Mouse (Mus musculus) ES-Bruce4 (cell line): ENCODE data around the gene Cyp26b1. TPM values are rescaled to one million over a fixed set of nuclear protein-coding genes. Genes with fewer than 3 reads are reported as not detected.
"Not testable (repeated sequence)": the region's sequence is repeated elsewhere in the genome, so short reads cannot be mapped to it uniquely, and the experiment has no call there.

Source experiments
- H3K27ac ChIP-seq: 2 replicates; pipeline ENCODE4 v1.5.1; 2012; ENCODE audit warnings: low read length, inconsistent platforms; ENCODE audit not compliant: insufficient read depth
- H3K27me3 ChIP-seq: 2 replicates; pipeline ENCODE4 v1.6.1; 2012; ENCODE audit warnings: mild to moderate bottlenecking, low read length, inconsistent platforms; ENCODE audit not compliant: control insufficient read depth, poor library complexity, insufficient read depth, severe bottlenecking
- H3K36me3 ChIP-seq: 2 replicates; pipeline ENCODE4 v1.6.1; 2012; ENCODE audit warnings: inconsistent platforms, mild to moderate bottlenecking, low read length, moderate library complexity; ENCODE audit not compliant: control insufficient read depth, poor library complexity, insufficient read depth, severe bottlenecking
- H3K4me1 ChIP-seq: one replicate; pipeline ENCODE4 v1.8.1; 2011; ENCODE audit warnings: low read length; ENCODE audit not compliant: control insufficient read depth, insufficient read depth
- H3K4me3 ChIP-seq: 2 replicates; pipeline ENCODE4 v1.5.1; 2011; ENCODE audit warnings: low read depth, mild to moderate bottlenecking, low read length
- H3K9ac ChIP-seq: 2 replicates; pipeline ENCODE4 v1.6.1; 2012; ENCODE audit warnings: low read depth, mild to moderate bottlenecking, inconsistent platforms; ENCODE audit not compliant: poor library complexity, severe bottlenecking
- H3K9me3 ChIP-seq: replicated peaks from 2 replicates; pipeline ENCODE4 v1.6.1; 2012; ENCODE audit warnings: mild to moderate bottlenecking, low read length, inconsistent platforms; ENCODE audit not compliant: control insufficient read depth, poor library complexity, insufficient read depth, severe bottlenecking
- CTCF ChIP-seq: IDR thresholded peaks from one replicate; pipeline ENCODE4 v1.8.1; 2011; ENCODE audit warnings: low read depth, low read length
- EP300 ChIP-seq: IDR thresholded peaks from 2 replicates; pipeline ENCODE4 v1.6.1; 2011; ENCODE audit warnings: low read depth, low read length; ENCODE audit not compliant: insufficient read depth
- POLR2A ChIP-seq: IDR thresholded peaks from one replicate; pipeline ENCODE4 v1.8.1; 2011; ENCODE audit warnings: low read length; ENCODE audit not compliant: insufficient read depth
- polyA plus RNA-seq: library from polyadenylated mRNA; stranded (reverse); fragments of >200 nt; gene quantifications from 2 replicates; pipeline ENCODE4 v1.2.4, GENCODE M21; 2011; ENCODE audit warnings: low read depth; ENCODE audit not compliant: missing spikeins, insufficient read depth, insufficient read length

Gene Cyp26b1
- polyA plus RNA-seq, 1 experiment = 0.46 TPM

DNA sequence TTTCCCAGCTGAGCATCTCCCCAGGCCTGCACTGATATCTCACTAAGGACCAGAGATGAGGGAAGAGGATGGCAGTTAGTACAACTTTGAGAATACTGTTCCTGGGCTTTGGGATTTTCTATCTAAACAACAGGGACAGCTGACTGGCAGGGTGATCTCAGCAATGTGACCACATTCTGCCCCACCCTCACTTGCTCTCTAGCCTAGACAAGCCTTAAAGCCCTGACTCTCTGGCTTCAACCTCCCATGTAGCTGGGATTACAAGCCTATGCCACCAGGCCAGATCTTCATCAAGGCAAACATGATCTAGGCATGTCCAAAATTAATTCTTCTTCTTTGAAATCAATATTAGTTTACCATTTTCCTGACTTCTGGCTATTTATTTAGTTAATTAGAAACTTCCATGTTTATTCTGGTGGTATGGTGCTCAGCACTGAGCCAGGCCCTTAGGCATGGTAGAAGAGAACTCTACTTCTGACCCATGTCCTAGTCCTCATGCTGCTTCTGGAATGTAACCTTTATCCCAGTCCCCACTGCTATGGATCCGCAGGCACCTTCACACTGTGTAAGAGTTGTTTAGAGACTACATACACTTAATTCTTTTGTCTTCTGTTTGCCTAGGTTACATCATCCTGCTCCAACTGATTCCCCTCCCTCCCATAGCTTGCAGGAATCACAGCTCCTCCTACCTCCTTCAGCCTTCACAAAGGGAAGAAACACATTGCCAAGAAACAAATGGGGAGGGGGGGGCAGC is 7.6 kb upstream of the Cyp26b1 start:
- Histone ChIP-seq H3K36me3 (no peaks in the 10 kb centered on the region), H3K4me3 (no peak overlapping the region), H3K9me3 (no peaks in the 10 kb centered on the region), H3K27me3 (no peaks in the 10 kb centered on the region), H3K4me1 (peaks cover 2% of the 10 kb centered on the region), H3K9ac (no peak overlapping the region), H3K27ac (no peak overlapping the region)
- TF ChIP-seq POLR2A (no peak), CTCF (no peak)

DNA sequence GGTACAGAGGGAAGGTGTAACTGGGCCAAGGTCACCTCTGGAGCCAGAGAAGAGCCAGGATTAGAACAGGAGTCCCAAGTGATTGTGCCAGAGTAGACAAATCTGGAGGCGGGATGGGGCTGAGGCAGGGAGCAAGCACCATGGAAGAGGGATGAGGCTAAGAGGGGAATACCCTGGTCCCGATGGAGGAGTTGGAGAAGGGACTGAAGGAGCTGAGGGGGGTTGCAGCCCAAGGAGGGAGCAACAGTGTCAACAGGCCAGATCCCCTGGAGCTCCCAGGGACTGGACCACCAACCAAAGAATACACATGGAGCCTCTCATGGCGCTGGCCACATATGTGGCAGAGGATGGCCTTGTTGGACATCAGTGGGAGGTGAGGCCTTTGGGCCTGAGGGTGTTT is 5.6 kb upstream of the Cyp26b1 start:
- not testable (repeated sequence) for H3K9me3 ChIP-seq, H3K4me3 ChIP-seq, H3K9ac ChIP-seq, H3K36me3 ChIP-seq, H3K27ac ChIP-seq, H3K4me1 ChIP-seq, H3K27me3 ChIP-seq

GRCm38 (mm10) chr6:84598725-84599124 is 5.0 kb upstream of the Cyp26b1 start:
- Histone ChIP-seq H3K4me1 (peaks cover 2% of the 10 kb centered on the region), H3K9me3 (no peaks in the 10 kb centered on the region), H3K9ac (no peak overlapping the region), H3K36me3 (no peaks in the 10 kb centered on the region), H3K4me3 (no peak overlapping the region), H3K27ac (no peak overlapping the region), H3K27me3 (no peaks in the 10 kb centered on the region)
- no peak for TF ChIP-seq CTCF
- no peak for TF ChIP-seq EP300
- TF ChIP-seq POLR2A = no peak

- Histone ChIP-seq H3K27me3 (no peaks in the 10 kb centered on the region; the same call in 1 of the 2 replicates), H3K36me3 (no peaks in the 10 kb centered on the region), H3K9ac (no peak overlapping the region), H3K27ac (no peak overlapping the region), H3K4me1 (no peaks in the 10 kb centered on the region), H3K4me3 (no peak overlapping the region), H3K9me3 (no peaks in the 10 kb centered on the region)
- TF ChIP-seq CTCF = no peak
- TF ChIP-seq POLR2A = no peak
- no peak for TF ChIP-seq EP300
Measured at GRCm38 (mm10) chr6:84594626-84595025, 918 bp upstream of the Cyp26b1 start.

GRCm38 (mm10) chr6:84590961-84591745 is 2.6 kb downstream of the Cyp26b1 start:
- TF ChIP-seq POLR2A (no peak), EP300 (no peak), CTCF (no peak)
- H3K4me3 ChIP-seq = no peak overlapping the region
- no peaks in the 10 kb centered on the region for H3K4me1 ChIP-seq
- no peaks in the 10 kb centered on the region for H3K9me3 ChIP-seq
- no peak overlapping the region for H3K27ac ChIP-seq
- H3K27me3 ChIP-seq = peaks cover 25% of the 10 kb centered on the region
- no peaks in the 10 kb centered on the region for H3K36me3 ChIP-seq
- H3K9ac ChIP-seq = no peak overlapping the region
